Mouse (Mus musculus): ENCODE data around the gene Rab7b. TPM values are rescaled to one million over a fixed set of nuclear protein-coding genes. Genes with fewer than 3 reads are reported as not detected.

Rab7b gene
- polyA plus RNA-seq, 1 experiment = 3.1 TPM

GRCm38 (mm10) chr1:131696325-131696724 lies 7.8 kb downstream of the Rab7b start:
- TF ChIP-seq CTCF (IDR thresholded peaks at IDR 0.05; ENCODE audit: low read depth, low read length) (no peak), POLR2A (IDR thresholded peaks at IDR 0.05; ENCODE audit: insufficient read depth, low read length) (no peak), EP300 (IDR thresholded peaks at IDR 0.05; ENCODE audit: insufficient read depth, low read depth, low read length) (no peak)
- no peak overlapping the region for H3K4me3 ChIP-seq (ENCODE audit: low read depth, low read length)
- H3K36me3 ChIP-seq (ENCODE audit: control insufficient read depth, insufficient read depth, low read length, poor library complexity, severe bottlenecking) = no peaks in the 10 kb centered on the region
- no peaks in the 10 kb centered on the region for H3K27me3 ChIP-seq (ENCODE audit: control insufficient read depth, insufficient read depth, low read length, poor library complexity, severe bottlenecking)
- no peaks in the 10 kb centered on the region for H3K4me1 ChIP-seq (ENCODE audit: control insufficient read depth, insufficient read depth, low read length)
- no peak overlapping the region for H3K27ac ChIP-seq (ENCODE audit: insufficient read depth, low read length)
- no peaks in the 10 kb centered on the region for H3K9me3 ChIP-seq (replicated peaks; ENCODE audit: control insufficient read depth, insufficient read depth, low read length, poor library complexity, severe bottlenecking)
- no peak overlapping the region for H3K9ac ChIP-seq (ENCODE audit: low read depth, poor library complexity, severe bottlenecking)

- no peak overlapping the region for H3K4me3 ChIP-seq (ENCODE audit: low read depth, low read length)
- H3K9ac ChIP-seq (ENCODE audit: low read depth, poor library complexity, severe bottlenecking) = no peak overlapping the region
- H3K27ac ChIP-seq (ENCODE audit: insufficient read depth, low read length) = no peak overlapping the region
- no peaks in the 10 kb centered on the region for H3K4me1 ChIP-seq (ENCODE audit: control insufficient read depth, insufficient read depth, low read length)
- H3K27me3 ChIP-seq (ENCODE audit: control insufficient read depth, insufficient read depth, low read length, poor library complexity, severe bottlenecking) = no peaks in the 10 kb centered on the region
- no peaks in the 10 kb centered on the region for H3K9me3 ChIP-seq (replicated peaks; ENCODE audit: control insufficient read depth, insufficient read depth, low read length, poor library complexity, severe bottlenecking)
- no peaks in the 10 kb centered on the region for H3K36me3 ChIP-seq (ENCODE audit: control insufficient read depth, insufficient read depth, low read length, poor library complexity, severe bottlenecking)
- TF ChIP-seq EP300 (IDR thresholded peaks at IDR 0.05; ENCODE audit: insufficient read depth, low read depth, low read length) = no peak
- no peak for TF ChIP-seq CTCF (IDR thresholded peaks at IDR 0.05; ENCODE audit: low read depth, low read length)
- no peak for TF ChIP-seq POLR2A (IDR thresholded peaks at IDR 0.05; ENCODE audit: insufficient read depth, low read length)
These were observed 10.3 kb downstream of the Rab7b start for GRCm38 (mm10) chr1:131698770-131699169.

GRCm38 (mm10) chr1:131699642-131700041 lies 11.1 kb downstream of the Rab7b start:
- no peak overlapping the region for H3K4me3 ChIP-seq (ENCODE audit: low read depth, low read length)
- TF ChIP-seq POLR2A (IDR thresholded peaks at IDR 0.05; ENCODE audit: insufficient read depth, low read length) (no peak), CTCF (IDR thresholded peaks at IDR 0.05; ENCODE audit: low read depth, low read length) (no peak), EP300 (IDR thresholded peaks at IDR 0.05; ENCODE audit: insufficient read depth, low read depth, low read length) (no peak)
- H3K9me3 ChIP-seq (replicated peaks; ENCODE audit: control insufficient read depth, insufficient read depth, low read length, poor library complexity, severe bottlenecking) = no peaks in the 10 kb centered on the region
- H3K9ac ChIP-seq (ENCODE audit: low read depth, poor library complexity, severe bottlenecking) = no peak overlapping the region
- no peaks in the 10 kb centered on the region for H3K4me1 ChIP-seq (ENCODE audit: control insufficient read depth, insufficient read depth, low read length)
- no peaks in the 10 kb centered on the region for H3K27me3 ChIP-seq (ENCODE audit: control insufficient read depth, insufficient read depth, low read length, poor library complexity, severe bottlenecking)
- H3K36me3 ChIP-seq (ENCODE audit: control insufficient read depth, insufficient read depth, low read length, poor library complexity, severe bottlenecking) = no peaks in the 10 kb centered on the region
- H3K27ac ChIP-seq (ENCODE audit: insufficient read depth, low read length) = no peak overlapping the region

GRCm38 (mm10) chr1:131700447-131700846 lies 12.0 kb downstream of the Rab7b start:
- Histone ChIP-seq H3K4me3 (ENCODE audit: low read depth, low read length) (no peak overlapping the region), H3K36me3 (ENCODE audit: control insufficient read depth, insufficient read depth, low read length, poor library complexity, severe bottlenecking) (no peaks in the 10 kb centered on the region), H3K27ac (ENCODE audit: insufficient read depth, low read length) (no peak overlapping the region), H3K4me1 (ENCODE audit: control insufficient read depth, insufficient read depth, low read length) (no peaks in the 10 kb centered on the region), H3K9ac (ENCODE audit: low read depth, poor library complexity, severe bottlenecking) (no peak overlapping the region), H3K27me3 (ENCODE audit: control insufficient read depth, insufficient read depth, low read length, poor library complexity, severe bottlenecking) (no peaks in the 10 kb centered on the region), H3K9me3 (replicated peaks; ENCODE audit: control insufficient read depth, insufficient read depth, low read length, poor library complexity, severe bottlenecking) (no peaks in the 10 kb centered on the region)
- no peak for TF ChIP-seq EP300 (IDR thresholded peaks at IDR 0.05; ENCODE audit: insufficient read depth, low read depth, low read length)
- TF ChIP-seq POLR2A (IDR thresholded peaks at IDR 0.05; ENCODE audit: insufficient read depth, low read length) = no peak
- no peak for TF ChIP-seq CTCF (IDR thresholded peaks at IDR 0.05; ENCODE audit: low read depth, low read length)

GRCm38 (mm10) chr1:131701391-131701790 lies 12.9 kb downstream of the Rab7b start:
- peak; percentile 41 for TF ChIP-seq CTCF (IDR thresholded peaks at IDR 0.05; ENCODE audit: low read depth, low read length)
- TF ChIP-seq POLR2A (IDR thresholded peaks at IDR 0.05; ENCODE audit: insufficient read depth, low read length) = no peak
- no peak overlapping the region for H3K9ac ChIP-seq (ENCODE audit: low read depth, poor library complexity, severe bottlenecking)
- no peaks in the 10 kb centered on the region for H3K9me3 ChIP-seq (replicated peaks; ENCODE audit: control insufficient read depth, insufficient read depth, low read length, poor library complexity, severe bottlenecking)
- H3K27ac ChIP-seq (ENCODE audit: insufficient read depth, low read length) = no peak overlapping the region
- H3K4me1 ChIP-seq (ENCODE audit: control insufficient read depth, insufficient read depth, low read length) = no peaks in the 10 kb centered on the region
- H3K36me3 ChIP-seq (ENCODE audit: control insufficient read depth, insufficient read depth, low read length, poor library complexity, severe bottlenecking) = no peaks in the 10 kb centered on the region
- no peaks in the 10 kb centered on the region for H3K27me3 ChIP-seq (ENCODE audit: control insufficient read depth, insufficient read depth, low read length, poor library complexity, severe bottlenecking)
- no peak overlapping the region for H3K4me3 ChIP-seq (ENCODE audit: low read depth, low read length)

- Histone ChIP-seq H3K27me3 (ENCODE audit: control insufficient read depth, insufficient read depth, low read length, poor library complexity, severe bottlenecking) (no peaks in the 10 kb centered on the region), H3K9me3 (replicated peaks; ENCODE audit: control insufficient read depth, insufficient read depth, low read length, poor library complexity, severe bottlenecking) (no peaks in the 10 kb centered on the region), H3K27ac (ENCODE audit: insufficient read depth, low read length) (no peak overlapping the region), H3K4me3 (ENCODE audit: low read depth, low read length) (no peak overlapping the region), H3K4me1 (ENCODE audit: control insufficient read depth, insufficient read depth, low read length) (no peaks in the 10 kb centered on the region), H3K36me3 (ENCODE audit: control insufficient read depth, insufficient read depth, low read length, poor library complexity, severe bottlenecking) (no peaks in the 10 kb centered on the region), H3K9ac (ENCODE audit: low read depth, poor library complexity, severe bottlenecking) (no peak overlapping the region)
- TF ChIP-seq EP300 (IDR thresholded peaks at IDR 0.05; ENCODE audit: insufficient read depth, low read depth, low read length) (no peak), CTCF (IDR thresholded peaks at IDR 0.05; ENCODE audit: low read depth, low read length) (no peak), POLR2A (IDR thresholded peaks at IDR 0.05; ENCODE audit: insufficient read depth, low read length) (no peak)
These were observed 13.7 kb downstream of the Rab7b start for GRCm38 (mm10) chr1:131702094-131702766.
